Mouse (Mus musculus) monocyte, adult 5-6 weeks (primary cell): ENCODE data around the gene Zc3hc1. TPM values are rescaled to one million over a fixed set of nuclear protein-coding genes. Genes with fewer than 3 reads are reported as not detected.
"Not testable (repeated sequence)": the region's sequence is repeated elsewhere in the genome, so short reads cannot be mapped to it uniquely, and the experiment has no call there.

Experiments
- ATAC-seq: fragments of 153-309, 156-312 bp; replicated peaks from 2 replicates; pipeline ENCODE4 v1.8.0; 2017; ENCODE audit warnings: mild to moderate bottlenecking; ENCODE audit not compliant: low TSS enrichment, insufficient number of reproducible peaks, severe bottlenecking, poor library complexity, low FRiP score
- total RNA-seq: library from RNA; stranded (forward); fragments of 200-1000, 200-491, 200-594 nt; gene quantifications from 3 replicates; pipeline ENCODE4 v1.2.3, GENCODE M21; 2017

Zc3hc1 gene
- 19.6 to 33.1 TPM (median 20.4 TPM) in 3 replicates for total RNA-seq

GRCm38 (mm10) chr6:30390714-30391697 lies at the start of gene Zc3hc1:
Gene Zc3hc1, minus strand, starts transcription at chr6:30391028.
- peak; percentile 96 for ATAC-seq

GRCm38 (mm10) chr6:30439576-30439975 lies 48.7 kb upstream of the Zc3hc1 start:
- ATAC-seq: no peak

GRCm38 (mm10) chr6:30437054-30437453 lies 46.2 kb upstream of the Zc3hc1 start:
- ATAC-seq: no peak

- no peak for ATAC-seq
These were observed 45.6 kb upstream of the Zc3hc1 start for GRCm38 (mm10) chr6:30436476-30436875.

GRCm38 (mm10) chr6:30432461-30433192 lies 41.8 kb upstream of the Zc3hc1 start:
- ATAC-seq: no peak

- no peak for ATAC-seq
These were observed 26.0 kb upstream of the Zc3hc1 start for GRCm38 (mm10) chr6:30416801-30417200.

- ATAC-seq: no peak
These were observed 25.3 kb upstream of the Zc3hc1 start for GRCm38 (mm10) chr6:30416126-30416525.

- ATAC-seq: no peak
These were observed 20.5 kb upstream of the Zc3hc1 start for GRCm38 (mm10) chr6:30411311-30411710.

GRCm38 (mm10) chr6:30409399-30410093 lies 18.7 kb upstream of the Zc3hc1 start:
- no peak for ATAC-seq

GRCm38 (mm10) chr6:30408276-30408675 lies 17.4 kb upstream of the Zc3hc1 start:
- no peak for ATAC-seq

GRCm38 (mm10) chr6:30404671-30405070 lies 13.8 kb upstream of the Zc3hc1 start:
- no peak for ATAC-seq

GRCm38 (mm10) chr6:30403465-30403864 lies 12.6 kb upstream of the Zc3hc1 start:
- ATAC-seq: peak; percentile 64

GRCm38 (mm10) chr6:30402091-30402491 lies 11.3 kb upstream of the Zc3hc1 start:
- ATAC-seq: peak; percentile 29; the same call in 1 of the 2 replicates

GRCm38 (mm10) chr6:30401308-30402015 lies 10.6 kb upstream of the Zc3hc1 start, which contains the start of gene Klhdc10:
Gene Klhdc10, plus strand, starts transcription at chr6:30401868.
- ATAC-seq: peak; percentile 96

GRCm38 (mm10) chr6:30400716-30401115 lies 9.9 kb upstream of the Zc3hc1 start:
- ATAC-seq: no peak

- no peak for ATAC-seq
These were observed 9.3 kb upstream of the Zc3hc1 start for GRCm38 (mm10) chr6:30400146-30400545.

GRCm38 (mm10) chr6:30391996-30392395 lies 1.2 kb upstream of the Zc3hc1 start:
- no peak for ATAC-seq

GRCm38 (mm10) chr6:30390271-30390670 lies 557 bp downstream of the Zc3hc1 start:
- ATAC-seq: not testable (repeated sequence)
